Mouse (Mus musculus) bone marrow, adult 2 months (tissue): ENCODE measurements at regions not wholly inside any gene's neighbourhood (a gene's known extent, or its start where the extent isn't known, plus 50 kb on each side); places are given as distances from the start of the nearest gene placed in this dataset.

Experiments
- CTCF ChIP-seq: fragments of 200-500 bp; IDR thresholded peaks from 2 replicates; pipeline ENCODE4 v1.5.1; 2011; ENCODE audit warnings: low read length, control low read depth; ENCODE audit not compliant: control insufficient read depth, insufficient read depth
- POLR2A ChIP-seq: fragments of 200-500 bp; IDR thresholded peaks from 2 replicates; pipeline ENCODE4 v1.6.1; 2011; ENCODE audit warnings: low read depth, mild to moderate bottlenecking, control low read depth, low read length, borderline replicate concordance; ENCODE audit not compliant: control insufficient read depth

- no peak for TF ChIP-seq CTCF
- no peak for TF ChIP-seq POLR2A
Observed at GRCm38 (mm10) chr14:79916960-79917848, 66.7 kb upstream of the Olfm4 start.
